Mouse (Mus musculus) spleen, adult 2 months (tissue): ENCODE data around the gene Fcer2a. TPM values are rescaled to one million over a fixed set of nuclear protein-coding genes. Genes with fewer than 3 reads are reported as not detected.
A peak's percentile ranks its signal among the peaks of the same experiment; 100 is the strongest.

Experiments
- DNase-seq, 2 experiments: peaks; one replicate each; pipeline versions ENCODE4 v3.0.0 to v3.0.0-alpha.2; 2012 to 2021; ENCODE audit warnings: low spot score in 2 of 2, low read depth in 1 of 2
- H3K27ac ChIP-seq: fragments of 200-500 bp; 2 replicates; pipeline ENCODE4 v1.5.1; 2012; ENCODE audit warnings: low read length, inconsistent platforms; ENCODE audit not compliant: insufficient read depth
- H3K27me3 ChIP-seq: fragments of 200-500 bp; 2 replicates; pipeline ENCODE4 v1.6.1; 2012; ENCODE audit warnings: mild to moderate bottlenecking, moderate library complexity, low read length, inconsistent platforms; ENCODE audit not compliant: control insufficient read depth, insufficient read depth
- H3K36me3 ChIP-seq: fragments of 200-500 bp; 2 replicates; pipeline ENCODE4 v1.6.1; 2012; ENCODE audit warnings: mild to moderate bottlenecking, low read length, inconsistent platforms; ENCODE audit not compliant: control insufficient read depth, insufficient read depth
- H3K4me1 ChIP-seq: fragments of 200-500 bp; 2 replicates; pipeline ENCODE4 v1.6.1; 2011; ENCODE audit warnings: inconsistent platforms; ENCODE audit not compliant: control insufficient read depth, insufficient read depth, insufficient read length
- H3K4me3 ChIP-seq: fragments of 200-500 bp; 2 replicates; pipeline ENCODE4 v1.5.1; 2011; ENCODE audit warnings: mild to moderate bottlenecking, inconsistent platforms; ENCODE audit not compliant: insufficient read depth, insufficient read length; ENCODE audit errors: extremely low read depth
- CTCF ChIP-seq: fragments of 200-500 bp; IDR thresholded peaks from 2 replicates; pipeline ENCODE4 v1.5.1; 2011; ENCODE audit warnings: mild to moderate bottlenecking, inconsistent platforms; ENCODE audit not compliant: insufficient read depth, insufficient read length, insufficient replicate concordance; ENCODE audit errors: extremely low read depth
- POLR2A ChIP-seq: fragments of 200-500 bp; IDR thresholded peaks from 2 replicates; pipeline ENCODE4 v1.6.1; 2011; ENCODE audit warnings: low read depth, low read length, inconsistent platforms
- WGBS: fragments of 180-500 bp; shearing (Covaris S2); methylation state at CpG from one replicate; pipeline ENCODE4 v1.1.7; 2018; 5-methylcytosine and 5-hydroxymethylcytosine counted together
- polyA plus RNA-seq: library from polyadenylated mRNA; depleted of rRNA; stranded (reverse); fragments of >200 nt; gene quantifications from 2 replicates; pipeline ENCODE4 v1.2.3, GENCODE M21; 2012

The Fcer2a gene
- polyA plus RNA-seq, 1 experiment: 50.9 TPM

- Histone ChIP-seq H3K27me3 (no peaks in the 10 kb centered on the region), H3K4me3 (peak within 1 kb of the TSS; percentile 6; the same call in 1 of the 2 replicates), H3K27ac (peak within 1 kb of the TSS; percentile 60; the same call in 1 of the 2 replicates), H3K4me1 (peaks cover 17% of the 10 kb centered on the region; the same call in 1 of the 2 replicates), H3K36me3 (no peaks in the 10 kb centered on the region)
- 82% methylated on average over 6 of the region's 6 CpGs for WGBS
- no peak for TF ChIP-seq POLR2A
- no peak for TF ChIP-seq CTCF
- DNase-seq: no peak
Measured at GRCm38 (mm10) chr8:3665507-3665906, 28.5 kb downstream of the Fcer2a start, which contains the start of gene Mcemp1. TSS of gene Mcemp1 (plus strand) at chr8:3665754.

GRCm38 (mm10) chr8:3664405-3664804 is 29.6 kb downstream of the Fcer2a start:
- Histone ChIP-seq H3K36me3 (no peaks in the 10 kb centered on the region), H3K27ac (peak overlapping the region; percentile 60), H3K4me3 (no peak overlapping the region), H3K4me1 (peaks cover 17% of the 10 kb centered on the region), H3K27me3 (no peaks in the 10 kb centered on the region)
- TF ChIP-seq CTCF (no peak), POLR2A (no peak)
- no peak for DNase-seq
- 26% methylated on average over 5 of the region's 5 CpGs for WGBS

GRCm38 (mm10) chr8:3660889-3661288 is 33.1 kb downstream of the Fcer2a start:
- no peak for DNase-seq
- Histone ChIP-seq H3K27ac (peak overlapping the region; percentile 7), H3K4me1 (peaks cover 16% of the 10 kb centered on the region), H3K36me3 (no peaks in the 10 kb centered on the region), H3K4me3 (no peak overlapping the region), H3K27me3 (no peaks in the 10 kb centered on the region)
- WGBS: 31% methylated on average over 8 of the region's 8 CpGs
- TF ChIP-seq CTCF: no peak
- TF ChIP-seq POLR2A: no peak

- Histone ChIP-seq H3K27me3 (no peaks in the 10 kb centered on the region), H3K27ac (no peak overlapping the region), H3K4me1 (peaks cover 4% of the 10 kb centered on the region), H3K36me3 (no peaks in the 10 kb centered on the region), H3K4me3 (no peak overlapping the region)
- whole genome bisulfite sequencing: 32% methylated on average over 7 of the region's 7 CpGs
- DNase-seq: no peak
- TF ChIP-seq CTCF (no peak), POLR2A (no peak)
Measured at GRCm38 (mm10) chr8:3656725-3657381, 37.1 kb downstream of the Fcer2a start.

GRCm38 (mm10) chr8:3655526-3655925 is 38.4 kb downstream of the Fcer2a start, which contains the start of gene Retn:
TSS of gene Retn (plus strand) at chr8:3655770.
- DNase-seq: no peak
- peaks cover under 1% of the 10 kb centered on the region for H3K4me1 ChIP-seq
- no peak within 1 kb of the TSS for H3K27ac ChIP-seq
- WGBS: 82% methylated on average over 3 of the region's 3 CpGs
- no peaks in the 10 kb centered on the region for H3K36me3 ChIP-seq
- H3K27me3 ChIP-seq: no peaks in the 10 kb centered on the region
- TF ChIP-seq POLR2A: no peak
- no peak for TF ChIP-seq CTCF
- no peak within 1 kb of the TSS for H3K4me3 ChIP-seq

- TF ChIP-seq CTCF: no peak
- no peak for DNase-seq
- H3K27ac ChIP-seq: no peak overlapping the region
- H3K4me1 ChIP-seq: no peaks in the 10 kb centered on the region; the same call in none of the 2 replicates
- no peaks in the 10 kb centered on the region for H3K27me3 ChIP-seq
- no peaks in the 10 kb centered on the region for H3K36me3 ChIP-seq
- no peak overlapping the region for H3K4me3 ChIP-seq
- 86% methylated on average over 11 of the region's 11 CpGs for WGBS
Measured at GRCm38 (mm10) chr8:3654726-3655508, 39.1 kb downstream of the Fcer2a start.

GRCm38 (mm10) chr8:3652845-3653244 is 41.1 kb downstream of the Fcer2a start:
- H3K36me3 ChIP-seq: no peaks in the 10 kb centered on the region
- TF ChIP-seq CTCF (no peak), POLR2A (no peak)
- no peak overlapping the region for H3K27ac ChIP-seq
- H3K4me1 ChIP-seq: no peaks in the 10 kb centered on the region
- no peaks in the 10 kb centered on the region for H3K27me3 ChIP-seq
- WGBS: 32% methylated on average over 3 of the region's 3 CpGs
- DNase-seq: no peak
- H3K4me3 ChIP-seq: no peak overlapping the region
